Mouse (Mus musculus) G1E (cell line): ENCODE measurements around the gene Nmrk2. TPM values are rescaled to one million over a fixed set of nuclear protein-coding genes. Genes with fewer than 3 reads are reported as not detected.

Source experiments
- ATAC-seq: 2 replicates; pipeline ENCODE4 v1.8.0; 2016; ENCODE audit warnings: mild to moderate bottlenecking; ENCODE audit not compliant: insufficient number of reproducible peaks, poor library complexity, low FRiP score, severe bottlenecking; ENCODE audit errors: extremely low read depth
- DNase-seq: peaks from one replicate; pipeline ENCODE4 v3.0.0; 2012; ENCODE audit warnings: low spot score
- H3K27me3 ChIP-seq: 2 replicates; pipeline ENCODE4 v1.6.1; 2012; ENCODE audit warnings: mild to moderate bottlenecking, low read length, inconsistent platforms; ENCODE audit not compliant: insufficient read depth
- H3K36me3 ChIP-seq: replicated peaks from 2 replicates; pipeline ENCODE3; 2012; ENCODE audit warnings: mild to moderate bottlenecking, inconsistent platforms
- H3K4me1 ChIP-seq: 2 replicates; pipeline ENCODE4 v1.6.1; 2012; ENCODE audit warnings: low read depth, low read length, inconsistent platforms, mixed read lengths; ENCODE audit not compliant: insufficient read depth
- H3K4me3 ChIP-seq: 2 replicates; pipeline ENCODE4 v1.5.1; 2012; ENCODE audit warnings: low read depth, mild to moderate bottlenecking, inconsistent platforms, low read length, moderate library complexity, mixed read lengths
- H3K9me3 ChIP-seq: replicated peaks from 2 replicates; pipeline ENCODE4 v1.6.1; 2012; ENCODE audit warnings: inconsistent platforms
- CTCF ChIP-seq: IDR thresholded peaks from 2 replicates; pipeline ENCODE4 v1.5.1; 2012; ENCODE audit warnings: low read depth, low read length, inconsistent platforms, mixed read lengths
- GATA1 ChIP-seq: IDR thresholded peaks from 2 replicates; pipeline ENCODE4 v1.6.1; 2012; ENCODE audit warnings: borderline replicate concordance, low read length, inconsistent platforms, mixed read lengths
- GATA2 ChIP-seq: IDR thresholded peaks from 2 replicates; pipeline ENCODE4 v1.6.1; 2012; ENCODE audit warnings: low read depth, low read length, inconsistent platforms, borderline replicate concordance
- POLR2AphosphoS5 ChIP-seq: IDR thresholded peaks from 2 replicates; pipeline ENCODE4 v1.6.1; 2012; ENCODE audit warnings: low read depth, low read length, inconsistent platforms; ENCODE audit not compliant: insufficient replicate concordance
- TAL1 ChIP-seq: conservative IDR thresholded peaks from 2 replicates; pipeline ENCODE4 v1.6.1; 2012; ENCODE audit warnings: low read depth, low read length, inconsistent platforms, mixed read lengths
- polyA plus RNA-seq: library from polyadenylated mRNA; stranded (reverse); fragments of >175 nt; gene quantifications from 2 replicates; pipeline ENCODE4 v1.2.3, GENCODE M21; 2012
- total RNA-seq, 2 experiments: library from RNA; stranded (forward) in 1 of 2; stranded (reverse) in 1 of 2; fragments of 200-1000 nt in 1 of 2; fragments of >200 nt in 1 of 2; fragmentation: Nextera tagmentation in 1 of 2; gene quantifications; 2 replicates each; pipeline ENCODE4 v1.2.3; 2014 to 2017

The Nmrk2 gene
- total and polyA plus RNA-seq, 3 experiments = not detected

GRCm38 (mm10) chr10:81180946-81181345 is 20.9 kb downstream of the Nmrk2 start:
- DNase-seq = no peak
- no peaks in the 10 kb centered on the region for H3K9me3 ChIP-seq
- H3K27me3 ChIP-seq = no peaks in the 10 kb centered on the region
- no peak for ATAC-seq
- H3K4me3 ChIP-seq = peak overlapping the region; percentile 60; the same call in 1 of the 2 replicates
- peaks cover 71% of the 10 kb centered on the region for H3K4me1 ChIP-seq
- H3K36me3 ChIP-seq = peaks cover 83% of the 10 kb centered on the region
- TF ChIP-seq GATA2 = no peak
- no peak for TF ChIP-seq TAL1
- no peak for TF ChIP-seq POLR2AphosphoS5
- no peak for TF ChIP-seq GATA1
- TF ChIP-seq CTCF = no peak

- ATAC-seq = no peak
- H3K4me3 ChIP-seq = peak overlapping the region; percentile 84
Observed at GRCm38 (mm10) chr10:81179451-81180342, 22.2 kb downstream of the Nmrk2 start.

GRCm38 (mm10) chr10:81178927-81179326 is 22.9 kb downstream of the Nmrk2 start:
- peaks cover 64% of the 10 kb centered on the region for H3K36me3 ChIP-seq
- no peaks in the 10 kb centered on the region for H3K27me3 ChIP-seq
- H3K9me3 ChIP-seq = no peaks in the 10 kb centered on the region
- TF ChIP-seq TAL1 = no peak
- peaks cover 77% of the 10 kb centered on the region for H3K4me1 ChIP-seq
- ATAC-seq (no peak), DNase-seq (no peak)
- H3K4me3 ChIP-seq = peak overlapping the region; percentile 84

More at GRCm38 (mm10) chr10:81179451-81180342, 22.2 kb downstream of the Nmrk2 start:
- peaks cover 71% of the 10 kb centered on the region for H3K36me3 ChIP-seq
- peaks cover 77% of the 10 kb centered on the region for H3K4me1 ChIP-seq
- H3K9me3 ChIP-seq = no peaks in the 10 kb centered on the region
- no peak for TF ChIP-seq GATA1
- peak; percentile 56; the same call in 1 of the 2 replicates for TF ChIP-seq CTCF
- no peak; the same call in 1 of the 2 replicates for TF ChIP-seq POLR2AphosphoS5
- TF ChIP-seq GATA2 = no peak
- no peak for TF ChIP-seq TAL1
- no peaks in the 10 kb centered on the region for H3K27me3 ChIP-seq
- DNase-seq = no peak

GRCm38 (mm10) chr10:81177958-81178712 is 23.7 kb downstream of the Nmrk2 start:
- Histone ChIP-seq H3K27me3 (no peaks in the 10 kb centered on the region), H3K4me1 (peaks cover 78% of the 10 kb centered on the region), H3K36me3 (peaks cover 59% of the 10 kb centered on the region), H3K4me3 (peak overlapping the region; percentile 84), H3K9me3 (no peaks in the 10 kb centered on the region)
- no peak for TF ChIP-seq GATA2
- peak; percentile 66 for TF ChIP-seq POLR2AphosphoS5
- ATAC-seq (no peak), DNase-seq (no peak)

- no peaks in the 10 kb centered on the region for H3K9me3 ChIP-seq
- H3K27me3 ChIP-seq = no peaks in the 10 kb centered on the region
- H3K4me1 ChIP-seq = peaks cover 82% of the 10 kb centered on the region
- TF ChIP-seq GATA1 (no peak), POLR2AphosphoS5 (no peak; the same call in 1 of the 2 replicates), TAL1 (no peak), GATA2 (no peak), CTCF (no peak)
- DNase-seq (no peak), ATAC-seq (no peak)
- H3K36me3 ChIP-seq = peaks cover 57% of the 10 kb centered on the region
- H3K4me3 ChIP-seq = peak overlapping the region; percentile 84
Observed at GRCm38 (mm10) chr10:81177491-81177925, 24.3 kb downstream of the Nmrk2 start.
